Mouse (Mus musculus) retina, postnatal 7 days (tissue): ENCODE data around the gene P4htm.

ENCODE experiments used
- DNase-seq: peaks from one replicate; pipeline ENCODE4 v3.0.0-alpha.2; 2012; ENCODE audit warnings: low read depth, low spot score

P4htm gene

GRCm38 (mm10) chr9:108577934-108578544, 19.4 kb downstream of the P4htm start:
- DNase-seq, result no peak

GRCm38 (mm10) chr9:108577025-108577424, 20.4 kb downstream of the P4htm start:
- DNase-seq, result no peak

GRCm38 (mm10) chr9:108575321-108576297, 21.9 kb downstream of the P4htm start:
- no peak for DNase-seq

- DNase-seq, result no peak
Measured at GRCm38 (mm10) chr9:108574921-108575320, 22.5 kb downstream of the P4htm start.

- DNase-seq, result peak; percentile 67
Measured at GRCm38 (mm10) chr9:108573774-108574690, 23.4 kb downstream of the P4htm start.

- DNase-seq, result no peak
Measured at GRCm38 (mm10) chr9:108572321-108572720, 25.1 kb downstream of the P4htm start.

GRCm38 (mm10) chr9:108571401-108571973, 26.0 kb downstream of the P4htm start:
- DNase-seq, result no peak

GRCm38 (mm10) chr9:108570207-108570896, 27.1 kb downstream of the P4htm start:
- no peak for DNase-seq

- DNase-seq, result peak; percentile 76
Measured at GRCm38 (mm10) chr9:108569381-108570206, 27.9 kb downstream of the P4htm start, which contains the start of gene Dalrd3. Gene Dalrd3, plus strand, starts transcription at chr9:108569886.

- DNase-seq, result no peak
Measured at GRCm38 (mm10) chr9:108568511-108568921, 29.0 kb downstream of the P4htm start.

GRCm38 (mm10) chr9:108567931-108568419, 29.5 kb downstream of the P4htm start:
- peak; percentile 58 for DNase-seq

GRCm38 (mm10) chr9:108566815-108567776, 30.4 kb downstream of the P4htm start, which contains the start of gene Ndufaf3:
Gene Ndufaf3, minus strand, starts transcription at chr9:108567434.
- DNase-seq, result peak; percentile 89

- DNase-seq, result no peak
Measured at GRCm38 (mm10) chr9:108565881-108566814, 31.3 kb downstream of the P4htm start.

- DNase-seq, result no peak
Measured at GRCm38 (mm10) chr9:108564131-108564530, 33.3 kb downstream of the P4htm start.

GRCm38 (mm10) chr9:108563671-108564070, 33.8 kb downstream of the P4htm start:
- DNase-seq, result no peak

GRCm38 (mm10) chr9:108560227-108560841, 37.1 kb downstream of the P4htm start, which contains the start of gene Impdh2:
Gene Impdh2, plus strand, starts transcription at chr9:108560286.
- peak; percentile 93 for DNase-seq

- no peak for DNase-seq
Measured at GRCm38 (mm10) chr9:108559169-108559568, 38.3 kb downstream of the P4htm start.
